Mouse (Mus musculus): ENCODE measurements around the gene Ccdc7a.
"Not testable (repeated sequence)": the region's sequence is repeated elsewhere in the genome, so short reads cannot be mapped to it uniquely, and the experiment has no call there.

Ccdc7a gene

DNA sequence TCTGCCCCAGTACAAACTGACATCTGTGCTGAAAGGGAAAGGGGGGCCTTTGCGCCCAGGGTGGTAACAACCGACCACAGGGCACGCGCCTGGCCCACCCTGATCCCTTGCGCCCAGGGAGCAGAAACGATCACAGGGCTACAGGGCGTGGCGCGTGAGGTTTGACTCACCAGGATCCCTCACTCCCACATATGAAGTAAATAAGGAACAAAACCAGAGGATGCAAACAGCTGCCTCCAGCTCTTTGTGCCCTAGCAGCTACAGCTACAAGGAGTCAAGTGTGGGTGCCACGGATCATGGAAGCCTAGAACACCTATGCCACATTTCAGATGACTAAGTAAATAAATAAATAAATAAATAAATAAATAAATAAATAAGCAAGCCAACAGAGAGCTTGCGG, at the start of gene Ccdc7a:
Gene Ccdc7a (minus strand): TSS at position 101 of the 400 bp plus-strand sequence.
- in situ Hi-C loops (cut with MboI; ENCODE audit: unreplicated experiment in 2 of 2) = not testable (repeated sequence)

DNA sequence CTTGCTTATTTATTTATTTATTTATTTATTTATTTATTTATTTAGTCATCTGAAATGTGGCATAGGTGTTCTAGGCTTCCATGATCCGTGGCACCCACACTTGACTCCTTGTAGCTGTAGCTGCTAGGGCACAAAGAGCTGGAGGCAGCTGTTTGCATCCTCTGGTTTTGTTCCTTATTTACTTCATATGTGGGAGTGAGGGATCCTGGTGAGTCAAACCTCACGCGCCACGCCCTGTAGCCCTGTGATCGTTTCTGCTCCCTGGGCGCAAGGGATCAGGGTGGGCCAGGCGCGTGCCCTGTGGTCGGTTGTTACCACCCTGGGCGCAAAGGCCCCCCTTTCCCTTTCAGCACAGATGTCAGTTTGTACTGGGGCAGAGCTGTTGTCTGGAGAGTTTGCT, 1.5 kb upstream of the Ccdc7a start, which contains the start of gene Ccdc7b:
Gene Ccdc7b (plus strand): TSS at position 301 of the 400 bp plus-strand sequence.
- in situ Hi-C loops (cut with MboI; ENCODE audit: unreplicated experiment in 2 of 2) = not testable (repeated sequence)

DNA sequence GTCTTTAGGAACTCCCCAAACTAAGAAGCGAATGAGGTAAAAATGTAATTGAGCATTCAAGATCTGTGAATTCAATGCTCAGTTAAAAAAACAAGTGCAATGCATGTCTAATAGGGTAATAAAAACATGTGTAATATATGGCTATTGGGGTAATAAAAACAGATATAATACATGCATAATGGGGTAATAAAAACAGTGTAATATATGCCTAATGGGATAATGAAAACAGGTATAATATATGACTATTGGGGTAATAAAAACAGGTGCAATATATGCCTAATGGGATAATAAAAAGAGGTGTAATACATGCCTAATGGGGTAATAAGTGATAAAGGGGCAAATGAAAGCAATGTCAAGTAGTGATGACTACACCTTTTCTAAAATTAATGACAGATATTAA, 73.9 kb downstream of the Ccdc7a start:
- in situ Hi-C loops (cut with MboI; ENCODE audit: unreplicated experiment in 2 of 2) = no loop called here

DNA sequence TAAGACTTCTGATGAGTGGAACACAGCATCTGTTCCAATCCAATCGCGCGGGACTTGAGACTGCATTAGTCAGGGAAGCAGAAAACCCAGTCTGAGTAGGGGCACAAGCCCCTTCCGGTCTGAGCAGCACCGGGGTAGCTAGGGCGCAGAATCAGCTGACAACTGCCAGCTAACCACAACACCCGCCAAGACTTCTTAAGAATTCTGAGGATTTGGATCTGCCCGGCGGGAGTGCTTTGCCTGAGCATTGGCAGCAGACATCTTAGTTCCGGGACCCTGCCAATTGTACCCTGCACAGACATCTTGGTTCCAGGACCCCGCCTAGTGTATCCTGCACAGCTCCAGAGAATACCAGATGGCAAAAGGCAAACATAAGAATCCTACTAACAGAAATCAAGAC, 116.4 kb downstream of the Ccdc7a start:
- in situ Hi-C loops (cut with MboI; ENCODE audit: unreplicated experiment in 2 of 2) = not testable (repeated sequence)

DNA sequence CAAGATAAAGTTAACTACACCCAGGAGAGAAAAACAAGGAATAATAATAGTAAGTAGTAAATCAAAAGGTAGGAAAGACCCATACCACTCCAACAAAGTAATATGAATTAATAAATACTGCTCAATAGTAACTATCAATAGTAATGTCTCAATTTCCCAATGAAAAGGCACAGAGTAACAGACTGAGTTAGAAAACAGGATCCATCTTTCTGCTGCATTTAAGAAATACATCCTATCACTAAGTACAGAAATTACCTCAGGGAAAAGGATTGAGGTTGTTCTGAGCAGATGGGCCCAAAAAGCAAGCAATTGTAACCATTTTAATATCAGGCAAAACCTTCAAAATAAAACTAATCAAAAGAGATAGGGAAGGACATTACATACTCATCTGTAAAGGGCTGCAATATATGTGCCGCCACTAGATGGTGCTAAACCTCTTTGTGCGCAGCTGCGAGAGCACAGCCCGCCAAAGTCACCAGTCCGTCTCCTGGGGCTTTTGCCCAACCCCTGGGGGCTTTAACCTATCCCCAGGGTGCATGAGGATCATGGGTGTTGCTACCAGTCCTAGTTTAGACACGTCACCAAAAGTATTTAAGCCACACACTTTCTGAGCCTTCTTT, 124.2 kb downstream of the Ccdc7a start:
- in situ Hi-C loops (cut with MboI; ENCODE audit: unreplicated experiment in 2 of 2) = not testable (repeated sequence)

DNA sequence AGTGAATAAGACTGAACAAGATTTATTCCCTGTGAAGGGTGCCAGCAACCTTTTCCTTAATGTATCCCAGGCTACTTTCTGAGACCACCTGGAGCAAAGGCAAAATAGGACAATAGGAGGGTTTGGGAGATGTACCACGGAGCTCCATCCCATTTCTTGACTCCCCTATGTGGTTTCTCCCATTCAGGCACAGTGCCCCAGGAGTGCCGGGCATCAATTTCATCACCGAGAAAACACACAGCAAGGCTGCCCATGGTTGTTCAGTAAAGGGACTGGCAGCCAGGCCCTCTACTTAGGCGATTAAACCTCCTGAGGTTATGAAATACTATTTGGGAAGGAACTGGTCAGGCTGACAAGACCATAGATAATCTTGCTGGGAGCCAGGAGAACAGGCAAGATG, 131.9 kb downstream of the Ccdc7a start:
- in situ Hi-C loops (cut with MboI; ENCODE audit: unreplicated experiment in 2 of 2) = no loop called here

DNA sequence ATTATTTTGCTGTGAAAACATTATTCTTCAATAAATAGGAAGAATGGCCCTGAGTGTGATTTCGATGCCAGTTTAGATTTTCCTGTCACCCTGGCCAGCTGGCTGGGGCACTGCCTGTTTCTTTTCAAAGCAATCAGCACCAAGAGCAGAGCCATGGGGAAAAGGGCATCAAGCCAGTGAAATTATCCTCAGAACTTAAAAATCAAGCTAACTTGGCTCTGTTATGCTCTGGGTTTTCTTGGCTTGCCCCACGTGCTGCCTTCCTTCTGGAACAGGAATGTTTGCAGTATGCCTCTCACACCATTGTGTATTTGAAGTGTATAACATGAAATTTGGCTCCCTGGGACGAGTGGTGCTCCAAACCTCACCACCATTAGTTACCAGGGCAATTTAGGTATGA, 182.6 kb downstream of the Ccdc7a start:
- in situ Hi-C loops (cut with MboI; ENCODE audit: unreplicated experiment in 2 of 2) = no loop called here

DNA sequence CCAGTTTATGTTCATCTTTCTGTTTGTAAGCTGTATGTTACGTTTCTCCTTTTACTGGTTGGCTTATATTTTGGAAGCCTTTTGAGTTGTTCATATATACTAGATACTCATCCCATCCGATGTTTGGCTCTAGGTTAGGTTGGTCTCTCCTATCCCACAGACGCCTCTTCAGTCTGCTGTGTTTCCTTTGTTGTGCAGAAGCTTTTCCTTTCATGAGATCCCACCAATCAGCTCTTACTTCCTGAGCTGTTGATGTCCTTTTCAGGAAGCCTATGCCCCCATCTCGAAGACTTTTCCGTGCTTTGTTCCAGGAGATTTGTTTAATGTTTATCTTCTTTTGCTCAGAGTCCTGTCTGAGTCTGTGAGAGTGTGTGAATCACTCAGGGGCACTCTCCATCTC, 221.6 kb downstream of the Ccdc7a start:
- in situ Hi-C loops (cut with MboI; ENCODE audit: unreplicated experiment in 2 of 2) = loop anchor here in 1 of 2 experiments (5.0 kb wide), 1 partner anchor 51 kb away; no protein-coding TSS in a partner anchor

DNA sequence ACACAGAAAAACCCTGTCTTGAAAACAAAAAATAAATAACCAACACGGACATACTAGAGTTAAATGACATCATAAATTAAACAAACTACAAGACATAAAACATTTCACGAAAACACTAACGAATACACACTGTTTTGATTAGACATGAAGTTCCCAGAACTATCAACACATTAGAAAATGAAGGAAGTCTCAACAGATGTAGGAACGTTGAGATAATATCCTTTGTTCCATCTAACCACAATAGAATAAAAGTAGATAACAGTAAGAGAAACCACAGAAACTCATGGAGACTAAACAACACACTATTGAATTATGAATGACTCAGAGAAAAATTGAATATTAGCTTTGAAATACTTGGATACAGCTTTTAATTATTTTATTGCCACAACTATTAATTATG, 252.8 kb downstream of the Ccdc7a start:
- in situ Hi-C loops (cut with MboI; ENCODE audit: unreplicated experiment in 2 of 2) = no loop called here

DNA sequence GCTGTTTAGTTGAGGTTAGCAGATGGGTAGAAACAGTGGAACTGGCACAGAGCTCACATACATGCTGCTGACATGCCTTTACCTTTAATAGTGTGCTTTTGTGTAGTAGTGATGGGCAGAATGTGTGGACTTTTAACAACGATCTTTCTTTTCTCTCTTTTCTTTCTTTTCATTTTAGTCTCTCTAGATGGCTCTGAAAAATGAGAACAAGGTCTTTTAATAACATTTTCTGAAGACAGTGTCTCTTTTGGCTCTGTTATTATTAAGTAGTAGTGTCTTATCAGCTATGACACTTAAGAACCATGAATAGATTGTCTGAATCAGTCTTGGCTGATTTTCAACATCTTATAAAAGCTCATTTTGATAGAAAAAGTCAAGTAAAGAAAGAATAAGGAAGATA, 266.7 kb downstream of the Ccdc7a start, which contains the start of gene Gm3952:
Gene Gm3952 (minus strand): TSS at position 101 of the 400 bp plus-strand sequence.
- in situ Hi-C loops (cut with MboI; ENCODE audit: unreplicated experiment in 2 of 2) = no loop called here

DNA sequence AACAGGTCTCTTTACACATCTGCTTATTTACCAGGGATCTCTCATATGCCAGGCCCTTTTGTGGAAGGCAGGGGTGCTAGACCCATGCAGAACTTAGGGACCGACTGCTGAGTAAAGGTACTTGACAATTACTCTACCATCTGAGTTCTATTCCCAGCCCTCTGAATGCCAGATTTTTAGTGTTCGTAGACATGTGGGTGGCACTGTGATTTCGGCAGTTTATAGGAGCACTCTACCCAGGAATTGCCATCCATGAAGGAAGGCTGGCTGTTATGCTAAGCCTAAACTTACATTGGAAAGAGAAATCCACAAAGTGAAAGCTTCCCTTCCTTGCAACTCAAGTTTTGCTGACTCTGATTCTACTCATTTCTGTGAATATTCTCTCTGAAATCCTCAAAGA, 329.6 kb downstream of the Ccdc7a start:
- in situ Hi-C loops (cut with MboI; ENCODE audit: unreplicated experiment in 2 of 2) = no loop called here

DNA sequence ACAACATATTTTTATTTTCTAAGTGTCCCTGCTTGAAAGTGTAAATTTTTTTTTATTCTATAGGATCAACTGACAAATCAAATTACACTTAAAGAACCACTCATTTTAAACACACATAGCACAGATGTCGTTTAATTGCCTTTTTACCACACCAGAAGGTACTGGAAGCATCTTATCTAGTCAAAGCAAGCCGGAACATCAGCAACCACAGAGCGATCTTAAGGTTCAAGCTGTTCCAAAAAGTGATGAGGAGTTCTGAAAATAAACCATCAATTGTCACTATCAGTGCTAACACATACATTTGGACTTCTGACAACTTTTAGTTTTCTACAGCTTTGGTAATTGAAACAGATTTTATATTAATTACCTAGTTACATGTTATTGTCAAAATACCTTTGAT, 331.2 kb downstream of the Ccdc7a start:
- in situ Hi-C loops (cut with MboI; ENCODE audit: unreplicated experiment in 2 of 2) = no loop called here

DNA sequence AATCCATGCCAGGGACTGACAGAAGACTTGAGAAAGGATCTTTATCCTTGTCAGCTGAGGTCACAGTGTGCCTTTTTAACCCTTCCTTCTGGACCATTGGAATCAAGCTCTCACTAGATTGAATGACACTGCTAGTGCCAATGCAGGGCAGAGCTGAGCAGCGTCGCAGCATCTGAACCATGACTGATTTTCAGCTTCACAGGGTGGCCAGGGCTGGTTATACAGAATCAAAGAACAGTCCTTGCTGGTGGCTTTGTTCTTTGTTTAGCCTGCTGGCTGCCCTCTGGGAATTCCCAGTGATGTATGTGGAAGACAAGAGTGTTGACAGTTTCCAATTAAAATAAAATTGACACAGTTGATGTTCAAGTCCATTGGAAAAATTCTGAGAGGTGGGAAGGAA, 333.1 kb downstream of the Ccdc7a start:
- in situ Hi-C loops (cut with MboI; ENCODE audit: unreplicated experiment in 2 of 2) = no loop called here

DNA sequence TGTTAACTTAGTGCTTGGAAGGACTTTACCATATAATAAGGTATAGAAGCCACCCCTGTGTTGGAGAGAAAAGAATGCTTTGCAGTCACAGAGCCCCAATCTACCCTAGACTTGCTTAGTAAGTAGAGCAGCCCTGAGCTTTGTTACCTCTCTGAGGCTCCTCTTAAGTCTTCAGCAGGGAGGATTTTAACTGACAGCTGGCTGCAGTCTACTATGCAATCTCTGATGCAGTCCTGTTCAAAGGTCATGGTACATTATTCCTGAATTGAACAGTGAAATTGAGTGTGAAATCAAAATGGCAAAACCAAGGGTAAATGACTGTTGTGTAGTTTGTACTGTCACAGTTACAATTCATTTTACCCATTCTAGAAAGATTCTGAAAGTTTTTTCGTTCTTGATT, 338.1 kb downstream of the Ccdc7a start:
- in situ Hi-C loops (cut with MboI; ENCODE audit: unreplicated experiment in 2 of 2) = no loop called here

DNA sequence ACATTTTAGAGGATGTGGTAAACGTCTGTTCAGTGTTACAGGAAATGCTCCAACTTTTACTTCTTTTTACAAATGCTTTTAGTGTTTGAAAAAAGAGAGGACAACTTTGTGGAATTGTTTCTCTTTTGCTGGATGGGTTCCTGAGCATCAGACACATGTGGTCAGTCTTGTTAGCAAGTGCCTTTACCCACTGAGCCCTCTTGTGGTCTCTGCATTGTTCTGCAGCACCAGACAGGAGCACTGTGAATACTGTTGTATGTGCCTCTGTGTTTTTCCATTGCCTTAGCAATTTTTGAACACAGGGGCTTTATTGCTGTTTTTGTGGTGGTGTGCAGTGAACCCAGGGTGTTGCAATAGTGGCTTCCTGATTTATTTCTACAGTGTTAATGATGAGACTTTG, 340.5 kb downstream of the Ccdc7a start:
- in situ Hi-C loops (cut with MboI; ENCODE audit: unreplicated experiment in 2 of 2) = loop anchor here (25.0 kb wide), 2 partner anchors 1388 to 1738 kb away; no protein-coding TSS in a partner anchor

DNA sequence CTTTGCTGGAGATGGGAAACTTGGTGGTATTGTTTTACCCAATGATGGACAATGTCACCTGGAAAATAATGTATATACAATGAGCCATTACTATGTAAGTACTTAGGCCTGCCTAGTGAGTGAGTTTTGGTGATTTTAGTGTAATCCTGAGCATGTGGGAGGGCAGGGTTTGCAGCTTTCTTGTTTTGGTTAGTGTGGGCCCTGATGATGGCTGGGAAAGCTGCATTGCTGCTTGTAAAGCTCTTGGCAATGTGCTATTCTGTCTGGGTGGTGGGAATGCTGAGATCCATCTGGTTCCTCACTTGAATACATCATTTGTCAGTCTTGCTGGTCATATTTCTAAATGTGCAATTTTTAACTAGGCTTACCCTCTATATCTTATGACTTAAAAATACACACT, 349.1 kb downstream of the Ccdc7a start:
- in situ Hi-C loops (cut with MboI; ENCODE audit: unreplicated experiment in 2 of 2) = loop anchor here (25.0 kb wide), 2 partner anchors 1379 to 1729 kb away; no protein-coding TSS in a partner anchor

DNA sequence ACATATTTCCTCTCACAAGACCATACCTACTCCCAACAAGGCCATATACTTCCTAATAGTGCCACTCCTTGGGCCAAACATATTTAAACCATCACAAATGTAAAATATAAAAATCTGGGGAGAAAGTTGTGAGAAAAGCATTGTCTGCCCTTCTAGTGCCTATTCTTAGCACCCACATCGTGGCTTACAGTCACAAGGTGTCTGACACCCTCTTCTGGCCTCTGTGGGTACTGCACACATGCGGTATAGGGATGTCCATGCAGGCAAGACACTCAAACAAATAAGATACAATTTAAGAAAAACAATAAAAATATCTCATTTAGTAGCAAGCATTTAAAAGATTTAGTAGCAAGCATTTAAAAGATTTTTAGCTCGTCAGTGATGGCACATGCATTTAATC, 356.1 kb downstream of the Ccdc7a start:
- in situ Hi-C loops (cut with MboI; ENCODE audit: unreplicated experiment in 2 of 2) = loop anchor here (25.0 kb wide), 2 partner anchors 1372 to 1722 kb away; no protein-coding TSS in a partner anchor

DNA sequence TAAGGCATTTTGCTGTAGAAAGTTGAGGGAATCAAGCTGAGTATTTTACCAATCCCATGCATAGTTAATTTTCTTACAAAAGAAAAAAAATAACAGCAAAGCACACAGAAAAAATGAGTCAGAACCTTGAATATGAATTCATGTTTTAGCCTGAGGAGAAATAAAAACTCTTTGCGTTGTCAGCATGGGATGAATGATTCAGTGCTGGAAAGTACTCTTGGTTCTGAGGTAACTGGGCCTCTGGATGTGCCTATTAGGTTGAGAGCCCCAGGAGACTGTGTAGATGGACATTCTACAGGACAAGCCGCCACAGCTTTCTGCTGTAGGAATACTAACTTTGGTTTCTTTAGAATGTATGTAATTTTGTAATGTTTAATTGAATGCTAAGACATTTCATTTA, 360.5 kb downstream of the Ccdc7a start:
- in situ Hi-C loops (cut with MboI; ENCODE audit: unreplicated experiment in 2 of 2) = loop anchor here (25.0 kb wide), 2 partner anchors 1368 to 1718 kb away; no protein-coding TSS in a partner anchor

DNA sequence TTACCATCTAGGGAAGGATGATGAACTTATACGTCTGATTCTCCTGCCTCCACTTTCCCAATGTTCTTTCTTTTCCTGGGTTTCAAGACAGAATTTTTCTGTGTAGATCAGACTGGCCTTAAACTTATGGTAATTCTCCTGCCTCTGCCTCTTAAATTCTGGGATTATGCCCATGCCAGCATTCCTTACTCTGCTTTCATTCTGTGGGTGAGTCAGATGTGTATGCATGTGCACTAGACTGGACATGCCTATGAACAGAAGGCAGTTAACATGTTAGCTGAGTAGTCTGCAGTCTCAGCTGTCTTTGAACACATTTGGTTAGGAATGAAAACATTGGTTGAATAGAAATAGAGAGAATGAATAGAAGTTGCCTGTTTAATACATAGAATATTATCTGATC, 360.9 kb downstream of the Ccdc7a start:
- in situ Hi-C loops (cut with MboI; ENCODE audit: unreplicated experiment in 2 of 2) = loop anchor here (25.0 kb wide), 2 partner anchors 1367 to 1717 kb away; no protein-coding TSS in a partner anchor

DNA sequence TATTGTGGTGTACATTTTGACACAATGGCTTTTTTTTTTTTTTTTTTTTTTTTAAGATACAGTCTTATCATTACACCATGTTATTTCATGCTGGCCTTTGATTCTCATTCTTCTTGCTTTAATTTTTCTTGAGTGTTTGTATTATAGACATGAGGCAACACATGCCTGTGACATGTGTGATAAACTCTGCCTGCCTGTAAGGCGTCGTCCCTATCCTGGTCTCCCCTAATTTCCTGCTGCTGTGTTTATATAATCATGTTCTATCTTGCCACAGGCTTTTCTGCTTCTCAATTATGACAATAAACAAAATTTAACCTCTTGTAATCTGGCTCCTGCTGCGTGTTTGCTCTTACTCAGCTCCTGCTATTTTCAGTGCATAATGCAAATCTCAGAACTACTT, 367.4 kb downstream of the Ccdc7a start:
- in situ Hi-C loops (cut with MboI; ENCODE audit: unreplicated experiment in 2 of 2) = loop anchor here in 1 of 2 experiments (25.0 kb wide), 1 partner anchor 1736 kb away; the partner anchor contains the start of gene Rbm34

DNA sequence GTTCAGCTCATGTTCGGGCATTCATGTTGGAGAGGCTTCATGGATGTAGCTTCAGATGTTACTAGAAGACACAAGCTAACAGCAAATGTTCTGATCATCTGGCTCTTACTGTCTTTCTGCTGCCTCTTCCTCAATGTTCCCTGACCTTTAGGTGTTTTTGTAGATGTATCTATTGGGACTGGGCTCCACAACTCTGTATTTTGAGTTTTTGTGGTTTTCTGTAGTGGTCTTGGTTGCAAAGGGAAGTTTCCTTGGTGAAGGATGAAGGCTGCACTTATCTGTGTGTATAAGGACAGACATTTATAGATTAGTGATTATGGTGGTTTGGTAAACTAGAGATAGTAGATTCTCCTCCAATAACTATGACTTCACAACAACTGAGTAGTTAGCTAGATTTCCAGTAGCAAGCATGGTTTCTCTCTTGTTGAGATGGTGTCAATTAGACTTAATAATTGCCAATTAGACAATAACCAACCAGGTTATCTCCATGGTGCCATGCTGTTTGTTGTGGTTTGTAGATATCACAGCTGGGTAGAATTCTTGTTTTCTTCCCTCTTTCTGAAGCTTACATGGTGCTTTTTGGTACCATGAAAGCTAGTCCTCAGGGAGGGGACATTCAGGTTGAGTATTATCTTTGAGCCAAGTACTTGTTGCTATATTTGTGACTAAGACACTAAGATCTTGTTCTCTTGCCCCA, 368.5 kb downstream of the Ccdc7a start:
- in situ Hi-C loops (cut with MboI; ENCODE audit: unreplicated experiment in 2 of 2) = loop anchor here in 1 of 2 experiments (25.0 kb wide), 1 partner anchor 1735 kb away; the partner anchor contains the start of gene Rbm34
